Mouse (Mus musculus) G1E (cell line): ENCODE measurements around the gene Rasgrp3.

ENCODE experiments used
- CTCF ChIP-seq: IDR thresholded peaks from 2 replicates; pipeline ENCODE4 v1.5.1; 2012; ENCODE audit warnings: low read depth, low read length, inconsistent platforms, mixed read lengths
- GATA1 ChIP-seq: IDR thresholded peaks from 2 replicates; pipeline ENCODE4 v1.6.1; 2012; ENCODE audit warnings: borderline replicate concordance, low read length, inconsistent platforms, mixed read lengths
- POLR2AphosphoS5 ChIP-seq: IDR thresholded peaks from 2 replicates; pipeline ENCODE4 v1.6.1; 2012; ENCODE audit warnings: low read depth, low read length, inconsistent platforms; ENCODE audit not compliant: insufficient replicate concordance
- TAL1 ChIP-seq: conservative IDR thresholded peaks from 2 replicates; pipeline ENCODE4 v1.6.1; 2012; ENCODE audit warnings: low read depth, low read length, inconsistent platforms, mixed read lengths

DNA sequence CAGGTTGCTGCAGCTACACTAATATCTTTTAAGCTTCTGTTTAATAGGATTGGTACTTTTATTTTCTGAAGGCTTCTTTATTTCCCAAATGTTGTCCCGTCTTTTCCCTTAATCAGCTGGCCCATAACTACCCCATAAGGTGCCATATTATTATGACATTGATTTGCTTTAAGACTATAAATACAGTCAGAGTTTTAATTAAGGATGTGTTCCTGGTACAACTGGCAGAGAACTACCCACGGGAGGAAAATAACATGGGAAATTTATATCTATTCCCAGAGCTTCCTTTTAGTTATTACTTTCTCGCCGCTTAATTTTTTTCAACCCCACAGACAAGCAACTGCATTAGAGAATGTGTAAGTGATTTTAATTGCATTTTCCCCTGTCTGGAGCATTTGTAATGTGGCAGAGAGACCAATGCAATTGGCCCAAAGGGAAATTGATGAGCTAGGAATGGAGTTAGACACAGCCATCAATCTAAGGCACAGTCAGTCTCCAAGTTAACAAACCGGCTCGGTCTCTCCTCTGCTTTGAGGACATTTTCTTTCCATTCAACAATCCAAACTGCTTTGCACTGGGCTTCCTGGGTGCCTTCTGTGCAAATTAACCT is 36.1 kb downstream of the Rasgrp3 start:
- no peak for TF ChIP-seq CTCF
- no peak for TF ChIP-seq GATA1
- no peak for TF ChIP-seq TAL1
- TF ChIP-seq POLR2AphosphoS5, result no peak
